Mouse (Mus musculus): ENCODE data around the gene Tfap4.
"Not testable (repeated sequence)": the region's sequence is repeated elsewhere in the genome, so short reads cannot be mapped to it uniquely, and the experiment has no call there.

- not testable (repeated sequence) for TF ChIP-seq CTCF, EP300 (IDR thresholded peaks at IDR 0.05)
Measured at GRCm38 (mm10) chr16:4581179-4581578, 21.5 kb upstream of the Tfap4 start.
